Mouse (Mus musculus): ENCODE results near the gene Taar7b. TPM values are rescaled to one million over a fixed set of nuclear protein-coding genes. Genes with fewer than 3 reads are reported as not detected.

The Taar7b gene
- total and polyA plus RNA-seq, 3 experiments: not detected

GRCm38 (mm10) chr10:23959071-23959470 lies 40.7 kb upstream of the Taar7b start:
- H3K27me3 ChIP-seq (ENCODE audit: control insufficient read depth in 1 of 2, insufficient read depth in 2 of 2, low read length in 2 of 2): peaks cover 0 to 1% of the 10 kb centered on the region in 2 experiments; a peak in 2 of 4 replicates

DNA sequence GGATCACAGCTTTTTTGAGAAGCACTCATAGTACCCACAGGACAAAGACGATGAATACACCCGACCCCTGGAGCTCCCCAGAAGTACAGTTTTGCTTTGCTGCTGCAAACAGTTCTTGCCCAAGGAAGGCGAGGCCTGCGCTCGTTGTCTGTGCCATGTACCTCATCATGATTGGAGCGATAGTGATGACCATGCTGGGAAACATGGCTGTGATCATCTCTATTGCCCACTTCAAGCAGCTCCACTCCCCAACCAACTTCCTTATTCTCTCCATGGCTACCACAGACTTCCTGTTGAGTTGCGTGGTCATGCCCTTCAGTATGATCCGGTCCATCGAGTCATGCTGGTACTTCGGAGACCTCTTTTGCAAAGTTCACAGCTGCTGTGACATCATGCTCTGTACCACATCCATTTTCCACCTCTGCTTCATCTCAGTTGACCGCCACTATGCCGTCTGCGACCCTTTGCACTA lies 39.3 kb upstream of the Taar7b start, which contains the start of gene Taar4:
TSS of gene Taar4 (plus strand) at position 51 of the 472 bp plus-strand sequence.
- no peak within 1 kb of the TSS for H3K4me3 ChIP-seq (ENCODE audit: control insufficient read depth in 1 of 2, insufficient read depth in 1 of 2, low read depth in 2 of 2, low read length in 2 of 2)
- H3K79me2 ChIP-seq (ENCODE audit: control insufficient read depth, insufficient read depth, low read length, poor library complexity): no peaks in the 10 kb centered on the region
- H3K9ac ChIP-seq (ENCODE audit: control insufficient read depth, low read depth, low read length, poor library complexity, severe bottlenecking): no peak within 1 kb of the TSS
- TF ChIP-seq ELF1 (IDR thresholded peaks at IDR 0.05; ENCODE audit: low read depth, low read length): no peak
- no peak for TF ChIP-seq MXI1 (IDR thresholded peaks at IDR 0.05; ENCODE audit: low read depth, low read length)
- no peak for TF ChIP-seq ZNF384 (IDR thresholded peaks at IDR 0.05; ENCODE audit: low read depth, low read length)
- TF ChIP-seq GATA1 (IDR thresholded peaks at IDR 0.05; ENCODE audit: low read depth, low read length): no peak
- no peak for TF ChIP-seq ETS1 (IDR thresholded peaks at IDR 0.05; ENCODE audit: low read depth, low read length)
- no peak for TF ChIP-seq TAL1 (IDR thresholded peaks at IDR 0.05; ENCODE audit: low read length)
- no peak for TF ChIP-seq TBP (IDR thresholded peaks at IDR 0.05; ENCODE audit: low read depth, low read length)
- TF ChIP-seq NRF1 (IDR thresholded peaks at IDR 0.05; ENCODE audit: insufficient read depth, low read depth, low read length, poor library complexity, severe bottlenecking): no peak
- no peak for TF ChIP-seq UBTF (IDR thresholded peaks at IDR 0.05; ENCODE audit: borderline replicate concordance, insufficient read depth, low read depth, low read length)
- no peak for TF ChIP-seq POLR2AphosphoS5 (IDR thresholded peaks at IDR 0.05; ENCODE audit: borderline replicate concordance, low read depth, low read length)
- no peak for TF ChIP-seq USF1 (IDR thresholded peaks at IDR 0.05; ENCODE audit: low read depth, low read length)
- no peak for TF ChIP-seq SMC3 (IDR thresholded peaks at IDR 0.05; ENCODE audit: low read depth, low read length)
- TF ChIP-seq POLR2A (IDR thresholded peaks at IDR 0.05; ENCODE audit: control insufficient read depth in 1 of 2, insufficient read depth in 1 of 2, low read depth in 1 of 2, low read length in 2 of 2, poor library complexity in 1 of 2): no peak
- TF ChIP-seq MEF2A (IDR thresholded peaks at IDR 0.05; ENCODE audit: extremely low read depth, insufficient replicate concordance, low read depth, low read length, poor library complexity, severe bottlenecking): no peak
- TF ChIP-seq POLR2AphosphoS2 (IDR thresholded peaks at IDR 0.05; ENCODE audit: low read length): no peak
- no peak within 1 kb of the TSS for H3K27ac ChIP-seq (ENCODE audit: control insufficient read depth, low read depth, low read length)
- no peak for DNase-seq (ENCODE audit: low read depth, low spot score)
- H3K9me3 ChIP-seq (replicated peaks; ENCODE audit: insufficient read depth, low read length): no peaks in the 10 kb centered on the region
- no peaks in the 10 kb centered on the region for H3K36me3 ChIP-seq (ENCODE audit: control insufficient read depth in 1 of 2, insufficient read depth in 2 of 2, low read length in 2 of 2)
- H3K4me1 ChIP-seq (ENCODE audit: control insufficient read depth in 1 of 2, insufficient read depth in 2 of 2, low read length in 2 of 2): no peaks in the 10 kb centered on the region
- peaks cover 0 to 1% of the 10 kb centered on the region in 2 experiments; a peak in 1 of 4 replicates for H3K27me3 ChIP-seq (ENCODE audit: control insufficient read depth in 1 of 2, insufficient read depth in 2 of 2, low read length in 2 of 2)

More at GRCm38 (mm10) chr10:23959071-23959470, 40.7 kb upstream of the Taar7b start:
- H3K36me3 ChIP-seq (ENCODE audit: control insufficient read depth in 1 of 2, insufficient read depth in 2 of 2, low read length in 2 of 2): no peaks in the 10 kb centered on the region
- H3K27ac ChIP-seq (ENCODE audit: control insufficient read depth, low read depth, low read length): no peak overlapping the region
- H3K9ac ChIP-seq (ENCODE audit: control insufficient read depth, low read depth, low read length, poor library complexity, severe bottlenecking): no peak overlapping the region
- no peaks in the 10 kb centered on the region for H3K9me3 ChIP-seq (replicated peaks; ENCODE audit: insufficient read depth, low read length)
- no peaks in the 10 kb centered on the region for H3K79me2 ChIP-seq (ENCODE audit: control insufficient read depth, insufficient read depth, low read length, poor library complexity)
- H3K4me3 ChIP-seq (ENCODE audit: control insufficient read depth in 1 of 2, insufficient read depth in 1 of 2, low read depth in 2 of 2, low read length in 2 of 2): no peak overlapping the region
- DNase-seq (ENCODE audit: low read depth, low spot score): no peak
- no peaks in the 10 kb centered on the region for H3K4me1 ChIP-seq (ENCODE audit: control insufficient read depth in 1 of 2, insufficient read depth in 2 of 2, low read length in 2 of 2)
- TF ChIP-seq TBP (IDR thresholded peaks at IDR 0.05; ENCODE audit: low read depth, low read length): no peak
- TF ChIP-seq MAFK (IDR thresholded peaks at IDR 0.05; ENCODE audit: borderline replicate concordance, low read depth, low read length): no peak
- no peak for TF ChIP-seq ETS1 (IDR thresholded peaks at IDR 0.05; ENCODE audit: low read depth, low read length)
- TF ChIP-seq CHD1 (IDR thresholded peaks at IDR 0.05; ENCODE audit: low read depth, low read length): no peak
- no peak for TF ChIP-seq BHLHE40 (IDR thresholded peaks at IDR 0.05; ENCODE audit: borderline replicate concordance, low read depth, low read length)
- TF ChIP-seq UBTF (IDR thresholded peaks at IDR 0.05; ENCODE audit: borderline replicate concordance, insufficient read depth, low read depth, low read length): no peak
- no peak for TF ChIP-seq MAX (IDR thresholded peaks at IDR 0.05; ENCODE audit: low read length)
- TF ChIP-seq ZKSCAN1 (IDR thresholded peaks at IDR 0.05; ENCODE audit: low read depth, low read length): no peak
- TF ChIP-seq MAZ (IDR thresholded peaks at IDR 0.05; ENCODE audit: low read depth, low read length): no peak
- no peak for TF ChIP-seq JUND (IDR thresholded peaks at IDR 0.05; ENCODE audit: low read depth, low read length)
- TF ChIP-seq CHD2 (IDR thresholded peaks at IDR 0.05; ENCODE audit: low read length): no peak
- no peak for TF ChIP-seq USF2 (IDR thresholded peaks at IDR 0.05; ENCODE audit: borderline replicate concordance in 1 of 2, insufficient read depth in 1 of 2, low read depth in 1 of 2, low read length in 2 of 2)
- no peak for TF ChIP-seq ELF1 (IDR thresholded peaks at IDR 0.05; ENCODE audit: low read depth, low read length)
- TF ChIP-seq GATA1 (IDR thresholded peaks at IDR 0.05; ENCODE audit: low read depth, low read length): no peak
- TF ChIP-seq GABPA (IDR thresholded peaks at IDR 0.05; ENCODE audit: low read depth, low read length): no peak
- no peak for TF ChIP-seq HCFC1 (IDR thresholded peaks at IDR 0.05; ENCODE audit: low read depth, low read length)
